Mouse (Mus musculus): ENCODE data around the gene Ltbp1.

DNA sequence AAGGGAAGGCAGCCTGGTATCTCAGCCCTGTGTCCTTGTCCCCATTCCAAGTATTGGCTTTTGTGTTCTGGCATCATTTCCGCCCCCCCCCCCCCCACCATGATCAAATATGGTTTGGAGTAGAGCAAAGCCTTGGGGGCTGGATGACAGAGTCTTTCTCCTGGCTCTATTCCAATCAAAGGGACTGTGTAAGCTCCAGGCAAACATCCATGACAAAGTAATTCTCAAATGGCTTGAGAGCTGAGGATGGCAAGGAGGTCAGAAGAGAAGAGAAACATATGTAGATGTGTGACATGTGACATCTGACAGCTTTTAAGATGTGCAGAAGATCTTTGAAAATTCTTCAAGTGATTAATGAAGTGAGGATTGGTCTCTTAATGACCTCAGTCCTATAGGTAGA, 22.5 kb upstream of the Ltbp1 start:
- TF ChIP-seq CTCF (conservative IDR thresholded peaks at IDR 0.05; ENCODE audit: low read length) (no peak), NANOG (IDR thresholded peaks at IDR 0.05; ENCODE audit: borderline replicate concordance, low read length) (no peak)

Measured in E14TG2a.4 (cell line).